Mouse (Mus musculus) T-helper 17 cell (primary cell): ENCODE results near the gene Olfr9.
"Not testable (repeated sequence)": the region's sequence is repeated elsewhere in the genome, so short reads cannot be mapped to it uniquely, and the experiment has no call there.

Source experiments
- in situ Hi-C, 2 experiments: fragments of 300-600 bp; cut with MboI, MseI; formaldehyde crosslinking; loops; 1 replicate in 1 of 2; 2 replicates in 1 of 2; pipeline ENCODE4 v1.15.1; 2025; ENCODE audit warnings: high pct_unique_total_duplicates in 2 of 2

The Olfr9 gene

DNA sequence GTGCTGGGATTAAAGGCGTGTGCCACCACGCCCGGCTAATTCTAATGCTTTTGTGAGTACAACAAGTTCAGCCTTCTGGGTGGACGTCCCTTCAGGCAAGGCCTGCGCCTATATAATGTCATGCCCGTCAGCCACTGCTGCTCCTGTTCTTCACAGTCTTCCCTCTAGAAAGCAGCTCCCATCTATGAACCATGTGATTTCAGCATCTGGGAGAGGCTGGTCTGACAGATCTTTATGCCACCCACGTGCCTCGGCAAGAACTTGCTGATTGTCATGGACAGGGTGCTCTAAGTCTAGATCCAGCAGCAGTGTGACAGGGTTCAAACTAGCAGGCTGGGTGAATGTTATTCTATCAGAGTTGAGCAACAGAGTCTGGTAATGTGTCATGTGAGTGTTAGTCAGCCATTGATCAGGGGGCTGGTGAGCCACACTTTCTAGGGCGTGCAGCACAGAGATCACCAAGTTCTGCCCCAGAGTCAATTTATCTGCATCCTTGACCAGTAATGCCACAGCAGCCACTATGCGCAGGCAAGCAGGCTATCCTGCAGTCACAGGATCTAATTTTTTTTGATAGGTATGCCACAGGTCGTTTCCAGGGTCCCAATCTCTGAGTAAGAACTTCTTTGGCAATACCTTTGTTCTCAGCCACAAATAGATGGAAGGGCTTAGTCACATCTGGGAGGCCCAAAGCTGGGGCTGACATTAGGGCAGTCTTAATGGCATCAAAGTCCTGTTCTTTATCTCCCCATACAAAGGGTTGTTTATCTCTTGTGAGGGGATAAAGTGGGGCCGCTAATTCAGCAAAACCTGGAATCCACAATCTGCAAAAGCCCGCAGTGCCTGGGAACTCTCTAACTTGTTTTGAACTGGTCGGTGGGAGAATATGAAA lies 15.0 kb downstream of the Olfr9 start:
- in situ Hi-C loops: no loop called here

DNA sequence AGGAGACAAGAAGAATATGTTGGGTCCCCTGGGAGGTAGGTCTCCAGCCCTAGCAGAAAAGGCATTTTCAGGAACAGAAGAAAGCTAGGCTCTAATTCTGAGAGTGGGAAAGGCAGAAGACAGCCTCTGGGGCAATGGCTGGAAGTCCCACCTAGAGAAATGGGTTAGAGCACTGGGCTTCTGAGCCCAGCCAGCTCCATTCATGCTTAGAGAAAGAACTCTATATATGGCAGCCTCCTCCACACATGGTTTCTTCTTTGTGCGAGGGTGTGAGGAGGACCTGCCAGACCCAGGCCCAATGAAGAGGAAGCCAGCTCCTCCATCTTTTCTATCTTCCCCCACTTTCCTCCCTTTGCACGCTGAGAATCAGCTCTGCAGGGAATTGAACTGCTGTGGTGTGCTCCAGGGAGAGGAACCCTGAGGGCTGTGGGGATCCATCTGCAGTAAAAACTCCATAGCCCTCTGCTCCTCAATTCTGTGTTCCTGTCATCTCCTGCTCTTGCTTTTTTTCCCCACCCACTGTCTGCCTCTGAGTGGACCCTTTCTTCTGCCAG lies 21.1 kb downstream of the Olfr9 start, which contains the start of gene Olfr763:
Gene Olfr763 (plus strand): TSS at position 504 of the 554 bp plus-strand sequence.
- in situ Hi-C loops: no loop called here

DNA sequence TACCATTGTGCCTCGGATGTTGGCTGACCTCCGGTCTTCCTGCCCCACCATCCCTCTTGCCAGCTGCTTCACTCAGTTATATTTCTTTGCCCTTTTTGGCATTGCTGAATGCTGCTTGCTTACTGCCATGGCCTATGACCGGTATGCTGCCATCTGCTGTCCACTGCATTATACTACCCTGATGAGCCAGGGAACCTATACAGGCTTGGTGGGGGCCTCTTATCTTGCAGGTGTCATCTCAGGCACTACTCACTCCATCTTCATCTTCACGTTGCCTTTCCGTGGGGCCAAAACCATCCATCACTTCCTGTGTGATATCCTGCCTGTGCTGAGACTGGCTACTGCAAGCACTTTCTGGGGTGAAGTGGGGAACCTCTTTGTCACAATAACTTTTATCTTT lies 22.3 kb downstream of the Olfr9 start:
- in situ Hi-C loops: not testable (repeated sequence)

DNA sequence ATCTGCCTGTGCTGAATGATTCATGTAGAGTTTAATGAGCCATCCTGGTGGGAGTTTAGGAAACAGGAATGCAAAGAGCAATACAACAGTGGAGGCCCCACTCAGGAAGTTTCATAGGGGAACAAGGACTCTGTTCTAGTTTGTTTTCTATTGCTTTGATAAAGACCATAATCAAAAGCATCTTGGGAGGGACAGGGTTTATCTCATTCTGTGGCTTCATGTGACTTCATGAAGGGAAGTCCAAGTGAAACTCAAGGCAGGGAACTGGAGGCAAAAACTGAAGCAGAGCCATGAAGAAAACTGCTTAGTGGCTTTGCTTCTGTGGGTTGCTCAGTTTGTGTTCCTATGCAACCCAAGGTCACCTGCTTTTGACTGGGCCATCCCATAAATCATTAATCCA lies 25.2 kb downstream of the Olfr9 start:
- in situ Hi-C loops: no loop called here

DNA sequence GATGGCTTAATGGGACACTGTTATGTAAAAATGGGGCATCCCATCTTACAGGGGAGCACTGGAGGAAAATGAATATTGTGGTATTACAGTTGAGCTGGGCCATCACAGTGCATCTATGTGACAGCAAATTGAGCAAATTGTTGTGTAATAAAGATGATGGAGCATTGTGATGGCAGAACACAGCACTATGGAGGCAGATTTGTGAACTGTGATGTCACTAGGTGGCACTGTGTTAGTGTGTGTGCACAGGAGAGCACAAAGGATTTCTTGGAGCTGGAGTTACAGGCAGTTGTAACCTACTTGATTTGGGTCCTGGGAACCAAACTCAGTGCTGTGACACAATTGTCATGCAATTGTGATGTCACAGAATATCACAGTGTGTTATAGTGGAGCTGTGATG lies 34.1 kb downstream of the Olfr9 start:
- in situ Hi-C loops: no loop called here

DNA sequence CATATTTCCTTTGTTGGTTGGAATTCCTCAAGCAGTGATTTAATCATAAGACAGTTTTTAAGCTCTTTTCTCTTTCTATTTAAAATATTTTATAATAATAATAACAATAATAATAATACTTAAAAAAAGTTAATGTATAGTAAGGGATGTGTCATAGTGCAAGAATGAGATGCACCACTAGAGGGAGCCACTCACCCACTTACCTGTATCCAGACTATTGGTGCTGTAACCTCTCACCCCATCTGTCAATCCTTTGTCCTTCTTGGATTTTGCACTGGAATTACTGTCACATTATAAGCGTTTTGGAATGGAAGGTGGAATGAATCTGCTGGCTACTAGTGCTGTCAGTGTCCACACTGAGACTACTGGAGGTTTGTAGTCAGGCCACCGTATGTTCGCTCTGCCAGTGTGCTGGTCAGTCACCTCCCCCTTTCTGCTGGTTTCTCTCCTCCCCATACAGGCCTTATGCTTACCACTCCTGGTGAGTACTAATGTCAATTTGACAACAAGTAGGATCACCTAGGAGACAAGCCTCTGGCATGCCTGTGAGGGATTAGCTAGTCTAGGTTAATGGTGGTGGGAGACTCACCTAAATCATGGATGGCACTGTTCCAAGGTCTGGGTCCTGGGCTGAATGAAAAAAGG lies 36.9 kb downstream of the Olfr9 start:
- in situ Hi-C loops: loop anchor here (5.0 to 25.0 kb wide), 2 partner anchors 936 to 1066 kb away; partner anchors contain the start of gene Olfr819 (in 1 of the 2)

DNA sequence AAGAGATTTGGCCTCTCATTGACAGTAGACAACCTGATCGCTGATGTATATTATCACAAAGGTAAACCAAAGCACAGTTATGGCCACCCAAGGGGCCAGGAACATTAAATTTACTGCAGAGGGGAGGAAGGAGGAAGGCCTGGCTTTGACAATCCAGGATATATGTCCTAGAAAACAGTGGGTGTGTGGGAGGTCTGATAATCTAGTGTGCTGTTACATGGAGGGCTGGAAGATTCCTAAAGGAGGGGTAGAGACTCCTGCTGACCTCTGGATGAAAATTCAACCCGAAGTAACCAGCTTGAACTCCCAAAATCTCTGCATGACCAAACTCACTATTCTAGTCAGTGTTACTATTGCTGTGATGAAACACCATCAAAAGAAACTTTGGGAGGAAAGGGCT lies 39.1 kb downstream of the Olfr9 start:
- in situ Hi-C loops: loop anchor here (5.0 to 25.0 kb wide), 2 partner anchors 934 to 1064 kb away; partner anchors contain the start of gene Olfr819 (in 1 of the 2)

DNA sequence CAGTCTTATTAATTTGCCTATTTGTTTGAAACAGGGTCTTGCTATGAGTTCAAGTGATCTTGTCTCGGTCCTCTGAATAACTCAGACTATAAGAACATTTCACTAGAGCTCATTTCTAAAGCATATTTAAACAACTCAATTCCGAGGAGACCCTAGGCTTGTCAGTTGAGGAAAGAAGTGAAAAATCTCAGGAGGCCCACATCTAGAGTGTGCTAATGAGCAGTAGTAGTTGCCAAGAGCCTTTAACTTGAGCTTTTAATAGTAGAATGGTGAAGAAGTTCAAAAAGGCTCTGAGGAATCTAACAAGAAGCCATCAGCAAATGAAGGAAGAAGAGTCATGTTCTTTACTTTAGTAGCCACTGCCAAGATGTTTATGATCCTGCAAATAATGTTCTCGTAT lies 50.6 kb downstream of the Olfr9 start, which contains the start of gene Olfr764-ps1:
Gene Olfr764-ps1 (minus strand): TSS at position 101 of the 400 bp plus-strand sequence.
- in situ Hi-C loops: loop anchor here in 1 of 2 experiments (25.0 kb wide), 1 partner anchor 923 kb away; the partner anchor contains the start of gene Olfr819
